Comparison of ENCODE assay signal across 9 mouse cellular contexts in genomic region chr5:140282376-140282775, GRCm38 (mm10). TPM values are rescaled to one million over a fixed set of nuclear protein-coding genes. Genes with fewer than 3 reads are reported as not detected.
DNase-seq lines count a peak whose midpoint lies in the region; ATAC-seq and TF ChIP-seq lines count a peak whose summit lies in the region.
"Had no signal": no experiment of that assay in that cellular context is flagged by ENCODE, and none has a peak within 500 bp of the region (broad histone marks: within the 10 kb centered on the region; RNA-seq: fewer than 3 reads in every experiment).

No protein-coding gene starts in this region.

- intact Hi-C loops in left cerebral cortex, postnatal 10 days (cut with DNase I), result no loop called here

- no peak for TF ChIP-seq EP300 in lung, postnatal 0 days (IDR thresholded peaks at IDR 0.05)

- peak; percentile 86 for DNase-seq in kidney, adult 11 months
- peak; percentile 90 for DNase-seq in adipocyte (ENCODE audit: low spot score)
- peak; percentile 21 to 35 for DNase-seq in cerebellum, postnatal 36 days
- no peak for DNase-seq in lung, postnatal 0 days (ENCODE audit: low spot score)
- DNase-seq in left cerebral cortex, postnatal 10 days (ENCODE audit: extremely low spot score in 1 of 2, low spot score in 2 of 2), result no peak

- H3K27me3 ChIP-seq in kidney, embryonic 16.5 days (ENCODE audit: insufficient read depth, low read length), result no peaks in the 10 kb centered on the region
- no peaks in the 10 kb centered on the region for H3K27me3 ChIP-seq in lung, postnatal 0 days (replicated peaks; ENCODE audit: insufficient read depth, low read length)
- H3K27me3 ChIP-seq in liver, embryonic 12.5 days (replicated peaks), result no peaks in the 10 kb centered on the region
- H3K27me3 ChIP-seq: neural tube, embryonic 13.5 days had no signal

- TF ChIP-seq CTCF in lung, postnatal 0 days (IDR thresholded peaks at IDR 0.05), result no peak

- no peaks in the 10 kb centered on the region for H3K9me3 ChIP-seq in kidney, embryonic 16.5 days (ENCODE audit: low read length)
- H3K9me3 ChIP-seq in lung, postnatal 0 days (ENCODE audit: low read length), result no peaks in the 10 kb centered on the region
- no peaks in the 10 kb centered on the region for H3K9me3 ChIP-seq in liver, embryonic 12.5 days (replicated peaks)
- H3K9me3 ChIP-seq: neural tube, embryonic 13.5 days had no signal

- H3K4me1 ChIP-seq in kidney, embryonic 16.5 days (ENCODE audit: insufficient read depth, low read length), result 0 out of 2 replicates have a peak, but pooled peaks cover 5% of the 10 kb centered on the region
- H3K4me1 ChIP-seq in lung, postnatal 0 days (ENCODE audit: insufficient read depth, low read depth, low read length), result no peaks in the 10 kb centered on the region
- H3K4me1 ChIP-seq in liver, embryonic 12.5 days, result no peaks in the 10 kb centered on the region

- WGBS in kidney, embryonic 16.5 days, result 73% methylated on average over 8 of the region's 8 CpGs
- WGBS in lung, postnatal 0 days, result 81% methylated on average over 8 of the region's 8 CpGs
- WGBS in liver, embryonic 12.5 days (ENCODE audit: insufficient replicate concordance), result 86% methylated on average over 8 of the region's 8 CpGs

- H3K4me3 ChIP-seq in kidney, embryonic 16.5 days (ENCODE audit: low read length), result no peak overlapping the region
- no peak overlapping the region for H3K4me3 ChIP-seq in lung, postnatal 0 days (ENCODE audit: low read depth, low read length)
- no peak overlapping the region for H3K4me3 ChIP-seq in liver, embryonic 12.5 days
- H3K4me3 ChIP-seq: neural tube, embryonic 13.5 days had no signal

- no peak overlapping the region for H3K27ac ChIP-seq in kidney, embryonic 16.5 days (ENCODE audit: low read length)
- no peak overlapping the region for H3K27ac ChIP-seq in lung, postnatal 0 days (ENCODE audit: low read length)
- H3K27ac ChIP-seq in liver, embryonic 12.5 days, result no peak overlapping the region
- H3K27ac ChIP-seq: neural tube, embryonic 13.5 days had no signal

- no peak overlapping the region for H3K4me2 ChIP-seq in kidney, embryonic 16.5 days (replicated peaks; ENCODE audit: low read depth, low read length)
- H3K4me2 ChIP-seq in lung, postnatal 0 days (replicated peaks; ENCODE audit: low read depth, low read length), result no peak overlapping the region
- no peak overlapping the region for H3K4me2 ChIP-seq in liver, embryonic 12.5 days
- H3K4me2 ChIP-seq: neural tube, embryonic 13.5 days had no signal

- no peak for ATAC-seq in kidney, embryonic 16.5 days (ENCODE audit: low FRiP score, low TSS enrichment)
- 0 out of 2 replicates have a peak, but pooled peaks have one; percentile 14 for ATAC-seq in lung, postnatal 0 days
- no peak for ATAC-seq in granulocyte monocyte progenitor cell, adult 5-6 weeks (replicated peaks; ENCODE audit: poor library complexity, severe bottlenecking)
- ATAC-seq in liver, embryonic 12.5 days, result no peak

- H3K9ac ChIP-seq in kidney, embryonic 16.5 days (replicated peaks; ENCODE audit: low read length), result no peak overlapping the region
- H3K9ac ChIP-seq in lung, postnatal 0 days (replicated peaks; ENCODE audit: low read depth), result no peak overlapping the region
- no peak overlapping the region for H3K9ac ChIP-seq in liver, embryonic 12.5 days
- H3K9ac ChIP-seq: neural tube, embryonic 13.5 days had no signal

- peaks cover 13% of the 10 kb centered on the region for H3K36me3 ChIP-seq in kidney, embryonic 16.5 days (ENCODE audit: insufficient read depth, low read length)
- peaks cover 3% of the 10 kb centered on the region; the same call in 1 of the 2 replicates for H3K36me3 ChIP-seq in lung, postnatal 0 days (ENCODE audit: insufficient read depth, low read length)
- H3K36me3 ChIP-seq in liver, embryonic 12.5 days, result peaks cover 77% of the 10 kb centered on the region

RNA-seq across cellular contexts. Expression of gene Mad1l1, which starts 39.0 kb away (rescaled TPM):
- polyA plus RNA-seq in kidney, embryonic 16.5 days (2015; fragmentation: Nextera tagmentation; extraction: Ambion mirVana), result 51.6 and 52.4 TPM in 2 replicates
- polyA plus RNA-seq in lung, postnatal 0 days (2015; fragmentation: Nextera tagmentation; extraction: Ambion mirVana), result 18.4 and 19.0 TPM in 2 replicates
- 10 to 100 TPM; 23.8 to 24.4 TPM for total RNA-seq in left cerebral cortex, postnatal 10 days (2021)
- 18.3 and 24.4 TPM in 2 replicates for total RNA-seq in granulocyte monocyte progenitor cell, adult 5-6 weeks (2014; fragmentation: Nextera tagmentation)
- 53.6 and 61.0 TPM in 2 replicates for total RNA-seq in granulocyte monocyte progenitor cell, adult 5-6 weeks (2017)
- 31.0 and 33.6 TPM in 2 replicates for polyA plus RNA-seq in liver, embryonic 12.5 days (2016; fragmentation: Nextera tagmentation; extraction: Ambion mirVana)

RNA-seq across cellular contexts. Expression of gene Nudt1, which starts 39.1 kb away (rescaled TPM):
- polyA plus RNA-seq in kidney, embryonic 16.5 days (2015; fragmentation: Nextera tagmentation; extraction: Ambion mirVana), result 55.2 and 58.1 TPM in 2 replicates
- 17.9 and 19.4 TPM in 2 replicates for polyA plus RNA-seq in lung, postnatal 0 days (2015; fragmentation: Nextera tagmentation; extraction: Ambion mirVana)
- total RNA-seq in left cerebral cortex, postnatal 10 days (2021), result 1 to 10 TPM; 7.2 to 7.9 TPM
- 40.7 and 43.1 TPM in 2 replicates for total RNA-seq in granulocyte monocyte progenitor cell, adult 5-6 weeks (2014; fragmentation: Nextera tagmentation)
- 42.0 and 49.1 TPM in 2 replicates for total RNA-seq in granulocyte monocyte progenitor cell, adult 5-6 weeks (2017)
- 34.6 and 36.3 TPM in 2 replicates for polyA plus RNA-seq in liver, embryonic 12.5 days (2016; fragmentation: Nextera tagmentation; extraction: Ambion mirVana)

RNA-seq across cellular contexts. Expression of gene Mrm2, which starts 49.3 kb away (rescaled TPM):
- 22.0 and 23.9 TPM in 2 replicates for polyA plus RNA-seq in kidney, embryonic 16.5 days (2015; fragmentation: Nextera tagmentation; extraction: Ambion mirVana)
- polyA plus RNA-seq in lung, postnatal 0 days (2015; fragmentation: Nextera tagmentation; extraction: Ambion mirVana), result 9.8 and 11.7 TPM in 2 replicates
- 10 to 100 TPM in 1 of 2 experiments, 1 to 10 TPM in 1; 9.6 to 10.2 TPM for total RNA-seq in left cerebral cortex, postnatal 10 days (2021)
- 6.3 and 11.2 TPM in 2 replicates for total RNA-seq in granulocyte monocyte progenitor cell, adult 5-6 weeks (2014; fragmentation: Nextera tagmentation)
- 7.7 and 9.3 TPM in 2 replicates for total RNA-seq in granulocyte monocyte progenitor cell, adult 5-6 weeks (2017)
- polyA plus RNA-seq in liver, embryonic 12.5 days (2016; fragmentation: Nextera tagmentation; extraction: Ambion mirVana), result 12.0 and 14.7 TPM in 2 replicates

Comparison
In these comparisons a context has a peak if more than half of its experiments do, and no peak if none do; other contexts are left out.
1. DNase-seq: peak in kidney, adult 11 months (single experiment), adipocyte (single experiment) and cerebellum, postnatal 36 days (2 of 2); none in lung, postnatal 0 days (single experiment) and left cerebral cortex, postnatal 10 days (0 of 2).